Mouse (Mus musculus) macrophage (primary cell): Measurements from ENCODE around the gene Lbp. TPM values are rescaled to one million over a fixed set of nuclear protein-coding genes. Genes with fewer than 3 reads are reported as not detected.

ENCODE experiments used
- H3K27ac ChIP-seq: fragments of 350-480 bp; formaldehyde crosslinking; 2 replicates; pipeline ENCODE4 v1.9.0; 2021
- H3K36me3 ChIP-seq: fragments of 350-480 bp; formaldehyde crosslinking; 2 replicates; pipeline ENCODE4 v1.9.0; 2021; ENCODE audit errors: inconsistent target
- H3K4me3 ChIP-seq: fragments of 350-480 bp; formaldehyde crosslinking; 2 replicates; pipeline ENCODE4 v1.9.0; 2021; ENCODE audit errors: inconsistent target
- H3K79me2 ChIP-seq: fragments of 350-480 bp; formaldehyde crosslinking; 2 replicates; pipeline ENCODE4 v1.9.0; 2021; ENCODE audit errors: inconsistent target
- WGBS: methylation state at CpG from one replicate; pipeline ENCODE4 v1.1.7; 2026; ENCODE audit warnings: inconsistent platforms; ENCODE audit not compliant: missing documents; 5-methylcytosine and 5-hydroxymethylcytosine counted together
- polyA plus RNA-seq: library from polyadenylated mRNA; stranded (reverse); fragments of 250-400 nt; gene quantifications from 3 replicates; pipeline ENCODE4 v1.2.4, GENCODE M21; 2018; ENCODE audit warnings: inconsistent platforms

The Lbp gene
- polyA plus RNA-seq, 1 experiment from 2014 or later, result 3.7 TPM

DNA sequence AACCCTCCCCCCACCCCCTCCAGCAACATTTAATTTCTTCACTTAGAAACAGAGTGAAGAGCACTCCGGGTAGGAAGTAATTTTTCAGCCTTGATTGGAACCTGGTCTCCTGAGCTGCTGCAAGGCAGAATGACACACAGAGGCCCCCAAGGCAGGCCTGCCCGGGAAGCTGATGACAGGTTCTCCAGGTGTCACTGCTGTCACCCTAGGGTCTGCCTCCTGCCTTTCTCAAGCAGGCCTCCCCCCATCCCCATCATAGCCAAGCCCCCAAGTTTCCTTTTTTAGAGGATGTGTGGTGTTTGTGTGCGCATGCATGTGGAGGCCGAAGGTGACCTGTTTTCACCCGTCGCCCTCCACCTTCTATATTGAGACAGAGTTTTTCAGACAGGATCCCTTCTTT lies 22.5 kb upstream of the Lbp start:
- Histone ChIP-seq H3K4me3 (no peak overlapping the region), H3K36me3 (no peaks in the 10 kb centered on the region), H3K79me2 (no peaks in the 10 kb centered on the region), H3K27ac (no peak overlapping the region)
- 88% methylated on average over 6 of the region's 6 CpGs for WGBS

DNA sequence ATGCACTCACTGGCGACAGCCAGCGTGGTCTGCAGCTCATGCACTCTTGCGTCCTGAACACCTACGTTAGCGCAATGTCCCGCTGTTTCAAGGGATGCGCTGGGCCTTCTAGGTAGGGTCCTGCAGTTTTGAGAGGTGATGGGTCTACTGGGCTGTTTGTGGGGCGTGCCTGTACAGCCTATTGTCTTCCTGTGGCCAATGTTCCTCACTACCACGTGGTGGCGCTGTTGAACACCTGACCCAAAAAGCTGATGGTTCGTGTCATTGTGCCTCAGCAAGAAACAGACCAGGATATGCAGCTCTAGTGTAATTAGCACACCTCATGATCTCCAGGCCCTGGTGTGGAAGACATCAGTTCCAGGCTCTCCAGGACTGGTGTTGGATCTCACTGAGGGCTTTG lies 21.7 kb upstream of the Lbp start:
- Histone ChIP-seq H3K79me2 (no peaks in the 10 kb centered on the region), H3K27ac (no peak overlapping the region), H3K4me3 (no peak overlapping the region), H3K36me3 (no peaks in the 10 kb centered on the region)
- 21% methylated on average over 11 of the region's 11 CpGs for WGBS

GRCm38 (mm10) chr2:158285655-158286054 lies 20.6 kb upstream of the Lbp start:
- no peak overlapping the region for H3K4me3 ChIP-seq
- no peak overlapping the region for H3K27ac ChIP-seq
- H3K79me2 ChIP-seq, result no peaks in the 10 kb centered on the region
- H3K36me3 ChIP-seq, result no peaks in the 10 kb centered on the region
- 82% methylated on average over 6 of the region's 6 CpGs for WGBS

DNA sequence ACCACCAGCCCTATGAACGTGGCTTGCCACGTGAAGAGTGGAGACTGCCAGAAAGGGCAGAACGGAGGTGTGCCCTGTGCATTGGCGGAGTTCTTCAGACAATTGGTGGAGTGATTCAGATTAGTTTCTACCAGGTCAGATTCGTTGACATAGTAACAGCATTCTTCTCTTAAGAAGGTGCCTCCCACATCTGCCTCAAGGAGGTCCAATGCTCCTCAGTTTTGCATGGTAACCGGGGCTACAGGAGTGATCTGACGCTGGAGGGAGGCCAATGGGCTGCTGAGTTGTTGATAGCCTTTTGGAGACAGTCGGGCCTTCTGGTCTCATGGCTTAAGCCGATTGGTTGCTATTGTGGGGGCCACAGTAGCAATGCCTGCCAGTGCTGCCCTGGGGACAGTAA lies 10.6 kb upstream of the Lbp start:
- 88% methylated on average over 9 of the region's 9 CpGs for WGBS
- H3K4me3 ChIP-seq, result no peak overlapping the region
- no peaks in the 10 kb centered on the region for H3K36me3 ChIP-seq
- H3K27ac ChIP-seq, result no peak overlapping the region
- H3K79me2 ChIP-seq, result no peaks in the 10 kb centered on the region

DNA sequence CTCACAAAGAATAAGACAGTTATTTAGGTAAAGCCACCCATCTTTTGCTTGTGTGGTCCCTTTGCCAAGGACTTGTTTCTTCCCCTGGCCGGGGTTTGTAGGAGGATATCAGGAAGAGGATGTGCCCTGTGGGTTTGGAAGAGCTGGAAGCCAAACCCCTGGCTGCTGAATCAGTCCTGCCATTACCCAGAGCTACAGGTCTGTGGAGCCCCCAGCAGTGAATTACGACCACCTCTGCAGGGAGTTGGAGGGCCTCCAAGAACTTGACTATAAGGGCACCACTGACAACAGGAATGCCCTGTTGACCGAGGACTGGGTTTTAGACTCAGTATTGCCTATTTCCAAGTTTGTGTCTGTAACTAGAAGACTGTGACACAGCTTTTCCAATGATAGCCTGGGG lies 7.1 kb upstream of the Lbp start:
- Histone ChIP-seq H3K27ac (no peak overlapping the region), H3K79me2 (no peaks in the 10 kb centered on the region), H3K36me3 (no peaks in the 10 kb centered on the region), H3K4me3 (no peak overlapping the region)
- WGBS, result 91% methylated on average over 3 of the region's 3 CpGs

DNA sequence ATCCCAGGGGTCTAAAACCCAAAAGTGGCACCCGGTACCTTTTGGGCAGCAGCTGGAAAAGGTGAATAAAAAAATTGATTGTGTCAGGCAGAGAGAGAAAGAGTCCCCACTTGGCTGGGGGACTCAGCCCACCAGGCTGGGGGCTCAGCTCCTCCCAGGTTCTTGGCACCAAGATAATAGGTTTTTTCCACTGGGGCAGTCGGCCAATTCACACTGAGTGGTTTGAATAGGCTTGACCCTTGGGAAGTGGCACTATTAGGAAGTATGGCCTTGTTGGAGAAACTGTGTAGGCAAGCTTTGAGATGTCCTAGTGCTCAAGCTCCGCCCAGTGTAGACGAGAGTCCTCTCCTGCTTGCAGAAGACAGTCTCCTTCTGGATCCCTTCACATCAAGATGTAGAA lies 6.6 kb upstream of the Lbp start:
- H3K79me2 ChIP-seq, result no peaks in the 10 kb centered on the region
- H3K4me3 ChIP-seq, result no peak overlapping the region
- 100% methylated on average over 4 of the region's 4 CpGs for WGBS
- no peak overlapping the region for H3K27ac ChIP-seq
- H3K36me3 ChIP-seq, result no peaks in the 10 kb centered on the region

- Histone ChIP-seq H3K4me3 (no peak overlapping the region), H3K36me3 (no peaks in the 10 kb centered on the region), H3K79me2 (no peaks in the 10 kb centered on the region), H3K27ac (no peak overlapping the region)
- WGBS, result 90% methylated on average over 3 of the region's 3 CpGs
Measured at GRCm38 (mm10) chr2:158302807-158303206, 3.5 kb upstream of the Lbp start.

DNA sequence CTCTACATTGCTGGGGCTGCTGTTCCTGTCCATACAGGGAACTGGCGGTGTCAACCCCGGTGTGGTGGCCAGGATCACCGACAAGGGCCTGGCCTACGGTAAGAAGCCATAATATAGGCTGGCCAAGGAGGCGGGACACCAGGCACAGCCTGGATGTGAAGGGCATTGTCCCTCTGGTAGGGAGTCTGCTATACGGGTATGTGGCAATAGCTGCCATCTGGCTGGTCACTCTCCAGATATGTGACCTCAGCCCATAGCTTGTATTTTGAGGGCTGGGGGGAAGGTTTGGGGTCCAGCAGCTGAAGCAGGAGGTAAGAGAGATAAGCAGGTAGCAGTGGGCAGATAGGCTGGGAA lies 380 bp downstream of the Lbp start:
- H3K4me3 ChIP-seq, result no peak overlapping the region
- 23% methylated on average over 6 of the region's 6 CpGs for WGBS
- H3K27ac ChIP-seq, result no peak overlapping the region

DNA sequence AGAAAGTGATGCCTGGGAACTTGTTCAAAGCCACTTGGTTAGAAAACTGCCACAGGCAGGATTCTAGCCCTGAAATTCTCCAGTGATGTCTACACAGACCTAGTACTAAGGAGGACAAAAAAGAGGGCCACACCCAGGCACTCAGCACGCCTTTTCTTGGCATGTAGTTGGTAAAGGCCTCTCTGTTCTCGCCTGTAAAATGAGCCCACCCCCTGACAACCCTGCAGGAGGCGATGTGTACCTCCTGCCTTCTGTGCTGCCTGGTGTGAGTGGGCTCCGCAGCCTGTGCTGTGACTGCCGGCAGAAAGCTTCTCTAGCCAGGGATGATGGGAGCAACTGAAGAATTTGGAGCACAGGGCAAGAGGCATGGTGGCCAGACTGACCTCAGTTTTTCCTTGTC lies 2.0 kb downstream of the Lbp start:
- no peak overlapping the region for H3K27ac ChIP-seq
- no peaks in the 10 kb centered on the region for H3K79me2 ChIP-seq
- whole genome bisulfite sequencing, result 88% methylated on average over 5 of the region's 5 CpGs
- no peak overlapping the region for H3K4me3 ChIP-seq
- no peaks in the 10 kb centered on the region for H3K36me3 ChIP-seq

More for the DNA sequence above, 380 bp downstream of the Lbp start:
- Histone ChIP-seq H3K36me3 (no peaks in the 10 kb centered on the region), H3K79me2 (no peaks in the 10 kb centered on the region)

GRCm38 (mm10) chr2:158313089-158313488 lies 6.8 kb downstream of the Lbp start:
- H3K27ac ChIP-seq, result no peak overlapping the region
- no peaks in the 10 kb centered on the region for H3K79me2 ChIP-seq
- no peak overlapping the region for H3K4me3 ChIP-seq
- WGBS, result 65% methylated on average over 1 of the region's 1 CpGs
- H3K36me3 ChIP-seq, result no peaks in the 10 kb centered on the region

DNA sequence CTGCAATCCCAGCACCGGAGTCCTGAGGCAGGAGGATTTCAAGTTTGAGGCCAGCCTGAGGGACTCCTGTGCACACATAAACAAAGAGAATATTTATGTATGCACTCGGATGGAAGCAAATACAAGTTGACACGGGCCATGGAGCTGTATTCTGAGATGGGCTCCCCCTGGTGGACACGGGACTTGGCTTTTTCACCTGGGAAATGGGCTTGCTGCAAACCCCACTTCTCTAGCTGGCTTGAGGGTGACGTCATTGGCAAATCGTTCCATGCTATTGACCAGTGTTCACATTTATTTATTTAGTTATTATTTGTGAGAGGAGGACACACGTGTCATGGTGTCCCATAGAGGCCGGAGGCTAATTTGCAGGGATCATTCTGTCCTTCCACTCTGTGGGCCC lies 10.1 kb downstream of the Lbp start:
- no peak overlapping the region for H3K4me3 ChIP-seq
- no peak overlapping the region for H3K27ac ChIP-seq
- no peaks in the 10 kb centered on the region for H3K79me2 ChIP-seq
- no peaks in the 10 kb centered on the region for H3K36me3 ChIP-seq
- WGBS, result 83% methylated on average over 8 of the region's 8 CpGs

DNA sequence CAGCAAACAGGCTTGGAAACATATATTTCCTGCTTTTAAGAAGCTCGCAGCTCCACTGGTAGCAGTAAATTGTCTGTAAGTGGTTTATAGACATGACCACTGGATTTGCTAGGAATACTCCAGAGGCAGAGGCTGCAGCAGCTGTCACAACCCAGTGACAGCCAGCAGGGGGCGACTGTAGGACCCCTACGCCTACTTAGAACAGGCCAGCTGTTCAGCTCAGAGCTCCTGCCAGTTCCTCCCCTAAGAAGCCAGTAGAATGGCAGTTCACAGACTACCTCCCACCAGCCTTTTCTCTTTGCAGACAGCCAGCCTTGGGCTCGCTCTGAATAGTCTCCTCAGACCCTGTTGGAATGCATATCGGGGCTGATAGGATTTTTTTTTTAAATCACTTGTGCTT lies 10.7 kb downstream of the Lbp start:
- H3K36me3 ChIP-seq, result no peaks in the 10 kb centered on the region

GRCm38 (mm10) chr2:158321596-158321995 lies 15.3 kb downstream of the Lbp start:
- Histone ChIP-seq H3K79me2 (no peaks in the 10 kb centered on the region), H3K27ac (no peak overlapping the region), H3K36me3 (no peaks in the 10 kb centered on the region), H3K4me3 (no peak overlapping the region)
- 98% methylated on average over 6 of the region's 6 CpGs for WGBS

More for the DNA sequence above, 10.7 kb downstream of the Lbp start:
- H3K79me2 ChIP-seq, result no peaks in the 10 kb centered on the region
- H3K4me3 ChIP-seq, result no peak overlapping the region
- H3K27ac ChIP-seq, result no peak overlapping the region
- 69% methylated on average over 5 of the region's 5 CpGs for WGBS

GRCm38 (mm10) chr2:158322845-158323244 lies 16.6 kb downstream of the Lbp start:
- Histone ChIP-seq H3K27ac (no peak overlapping the region), H3K79me2 (no peaks in the 10 kb centered on the region), H3K36me3 (no peaks in the 10 kb centered on the region), H3K4me3 (no peak overlapping the region)
- 47% methylated on average over 3 of the region's 3 CpGs for WGBS

DNA sequence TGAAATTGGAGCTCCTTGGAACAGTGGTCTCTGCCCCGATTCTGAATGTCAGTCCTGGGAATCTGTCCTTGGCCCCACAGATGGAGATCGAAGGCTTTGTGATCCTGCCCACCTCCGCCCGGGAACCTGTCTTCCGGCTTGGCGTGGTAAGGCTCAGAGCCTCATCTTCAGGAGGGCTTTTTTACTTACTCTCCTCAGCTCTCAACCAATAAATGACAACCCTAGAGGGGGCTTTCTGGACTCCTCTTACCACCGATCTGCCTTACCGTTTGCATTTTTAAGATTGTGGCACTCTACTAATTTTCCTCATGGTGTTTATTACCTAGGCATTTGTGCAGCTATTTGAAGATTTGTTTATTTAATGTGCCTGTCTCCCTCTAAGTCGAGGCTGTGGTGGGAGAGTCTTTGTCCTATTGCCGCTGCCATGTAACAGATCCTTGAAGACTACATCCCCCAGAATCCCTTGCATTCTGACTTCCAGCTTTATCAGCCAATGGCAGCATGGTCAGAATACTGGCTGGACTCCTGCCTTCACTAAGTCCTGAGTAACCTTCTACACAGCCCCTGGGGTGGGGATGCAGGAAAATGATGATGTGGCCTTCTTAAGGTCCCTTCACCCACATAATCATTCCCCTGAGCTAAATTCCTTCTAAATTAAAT lies 18.4 kb downstream of the Lbp start:
- Histone ChIP-seq H3K79me2 (no peaks in the 10 kb centered on the region), H3K4me3 (no peak overlapping the region), H3K27ac (no peak overlapping the region), H3K36me3 (no peaks in the 10 kb centered on the region)
- WGBS, result 92% methylated on average over 10 of the region's 10 CpGs

GRCm38 (mm10) chr2:158325609-158326008 lies 19.3 kb downstream of the Lbp start:
- H3K27ac ChIP-seq, result no peak overlapping the region

More at GRCm38 (mm10) chr2:158325609-158326008, 19.3 kb downstream of the Lbp start:
- 92% methylated on average over 8 of the region's 8 CpGs for WGBS
- Histone ChIP-seq H3K4me3 (no peak overlapping the region), H3K79me2 (no peaks in the 10 kb centered on the region), H3K36me3 (no peaks in the 10 kb centered on the region)
